Mouse (Mus musculus) right cerebral cortex, adult 18-20 months (tissue): Measurements from ENCODE around the gene Pramef6.
"Not testable (repeated sequence)": the region's sequence is repeated elsewhere in the genome, so short reads cannot be mapped to it uniquely, and the experiment has no call there.

ENCODE experiments used
- DNase-seq: peaks from one replicate; pipeline ENCODE4 v3.0.0; 2022; ENCODE audit warnings: mixed read lengths

The Pramef6 gene

GRCm38 (mm10) chr4:143900280-143900679 is at the start of gene Pramef6:
Pramef6 (minus strand) TSS chr4:143900380.
- not testable (repeated sequence) for DNase-seq

GRCm38 (mm10) chr4:143894406-143894805 is 5.8 kb downstream of the Pramef6 start:
- not testable (repeated sequence) for DNase-seq

GRCm38 (mm10) chr4:143882371-143882770 is 17.8 kb downstream of the Pramef6 start:
- not testable (repeated sequence) for DNase-seq

GRCm38 (mm10) chr4:143846197-143846596 is 54.0 kb downstream of the Pramef6 start, which contains the start of gene Gm13103:
Gm13103 (plus strand) TSS chr4:143846497.
- not testable (repeated sequence) for DNase-seq
